8 mouse cellular contexts compared by ENCODE assay signal in the genomic region with DNA sequence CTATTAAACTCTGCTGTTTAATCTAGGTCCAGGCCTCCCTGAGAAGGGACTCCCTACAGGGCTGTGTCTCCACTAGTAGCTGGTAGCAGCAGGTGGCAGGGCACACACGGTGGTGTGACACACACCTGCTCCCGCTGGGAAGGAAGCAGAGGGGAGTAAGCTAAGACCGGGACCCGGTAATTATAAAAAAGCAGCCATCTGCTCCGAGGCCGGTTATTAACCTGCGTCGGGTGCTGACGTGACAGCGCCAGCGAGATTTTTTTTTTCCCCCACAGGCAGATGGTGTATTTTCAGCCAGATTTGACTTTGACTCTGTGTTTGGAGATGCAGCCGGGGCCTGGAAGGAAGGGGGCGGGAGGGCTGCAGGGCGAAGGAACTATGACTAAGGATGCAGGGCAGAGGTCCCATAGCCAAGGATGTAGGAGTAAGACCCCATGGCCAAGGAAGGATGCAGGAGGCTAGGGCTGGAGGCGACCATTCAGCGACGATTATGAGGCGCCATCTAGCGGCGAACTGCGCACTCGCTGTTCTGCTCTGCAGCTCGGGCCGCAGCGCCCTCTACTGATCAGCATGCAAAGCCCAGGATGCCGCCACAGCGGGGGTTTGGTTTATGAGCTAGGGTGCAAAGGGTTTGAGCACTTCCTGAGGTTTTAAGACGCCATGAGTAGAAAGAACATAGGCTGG. TPM values are rescaled to one million over a fixed set of nuclear protein-coding genes. Genes with fewer than 3 reads are reported as not detected.
DNase-seq lines count a peak whose midpoint lies in the region; ATAC-seq and TF ChIP-seq lines count a peak whose summit lies in the region.

No protein-coding gene starts in this region.

- peak overlapping the region; percentile 17 for H3K4me3 ChIP-seq in bone marrow, adult 2 months (replicated peaks; ENCODE audit: control insufficient read depth, low read depth, low read length)
- peak overlapping the region; percentile 21 for H3K4me3 ChIP-seq in embryonic facial prominence, embryonic 14.5 days (ENCODE audit: low read depth, low read length)
- peak overlapping the region; percentile 41; the same call in 1 of the 2 replicates for H3K4me3 ChIP-seq in heart, embryonic 10.5 days
- peak overlapping the region; percentile 14 for H3K4me3 ChIP-seq in kidney, embryonic 14.5 days (ENCODE audit: low read length)
- H3K4me3 ChIP-seq in limb, embryonic 14.5 days (replicated peaks; ENCODE audit: low read length) = peak overlapping the region; percentile 21
- peak overlapping the region; percentile 40 for H3K4me3 ChIP-seq in midbrain, embryonic 16.5 days (ENCODE audit: low read depth, low read length)
- H3K4me3 ChIP-seq in spleen, adult 2 months (ENCODE audit: extremely low read depth, insufficient read depth, insufficient read length) = no peak overlapping the region

- 0 out of 2 replicates have a peak, but pooled peaks cover 3% of the 10 kb centered on the region for H3K36me3 ChIP-seq in embryonic facial prominence, embryonic 14.5 days (ENCODE audit: control insufficient read depth, insufficient read depth, low read length)
- no peaks in the 10 kb centered on the region for H3K36me3 ChIP-seq in heart, embryonic 10.5 days
- no peaks in the 10 kb centered on the region for H3K36me3 ChIP-seq in kidney, embryonic 14.5 days (ENCODE audit: control insufficient read depth, insufficient read depth, low read length)
- no peaks in the 10 kb centered on the region for H3K36me3 ChIP-seq in limb, embryonic 14.5 days (ENCODE audit: control insufficient read depth, insufficient read depth, low read length)
- peaks cover 5% of the 10 kb centered on the region; the same call in 1 of the 2 replicates for H3K36me3 ChIP-seq in midbrain, embryonic 16.5 days (ENCODE audit: control insufficient read depth, insufficient read depth, low read length)
- H3K36me3 ChIP-seq in spleen, adult 2 months (ENCODE audit: control insufficient read depth, insufficient read depth, low read length) = peaks cover 5% of the 10 kb centered on the region; the same call in 1 of the 2 replicates

- H3K27ac ChIP-seq in bone marrow, adult 2 months (ENCODE audit: control insufficient read depth, insufficient read depth, low read depth, low read length, poor library complexity) = peak overlapping the region; percentile 74; the same call in 1 of the 2 replicates
- H3K27ac ChIP-seq in embryonic facial prominence, embryonic 14.5 days (replicated peaks; ENCODE audit: low read depth, low read length) = no peak overlapping the region
- H3K27ac ChIP-seq in heart, embryonic 10.5 days = no peak overlapping the region
- H3K27ac ChIP-seq in kidney, embryonic 14.5 days (ENCODE audit: low read depth, low read length) = no peak overlapping the region
- no peak overlapping the region for H3K27ac ChIP-seq in limb, embryonic 14.5 days (replicated peaks; ENCODE audit: low read depth, low read length)
- peak overlapping the region; percentile 59 for H3K27ac ChIP-seq in midbrain, embryonic 16.5 days (ENCODE audit: low read length)
- H3K27ac ChIP-seq in spleen, adult 2 months (ENCODE audit: insufficient read depth, low read length) = no peak overlapping the region

- no peaks in the 10 kb centered on the region for H3K27me3 ChIP-seq in embryonic facial prominence, embryonic 14.5 days (replicated peaks; ENCODE audit: control insufficient read depth, insufficient read depth, low read length)
- no peaks in the 10 kb centered on the region for H3K27me3 ChIP-seq in heart, embryonic 10.5 days (ENCODE audit: insufficient read depth, poor library complexity, severe bottlenecking)
- H3K27me3 ChIP-seq in kidney, embryonic 14.5 days (ENCODE audit: control insufficient read depth, insufficient read depth, low read length) = no peaks in the 10 kb centered on the region
- H3K27me3 ChIP-seq in limb, embryonic 14.5 days (ENCODE audit: control insufficient read depth, insufficient read depth, low read length) = no peaks in the 10 kb centered on the region
- no peaks in the 10 kb centered on the region for H3K27me3 ChIP-seq in midbrain, embryonic 16.5 days (ENCODE audit: control insufficient read depth, insufficient read depth, low read depth, low read length)
- no peaks in the 10 kb centered on the region for H3K27me3 ChIP-seq in spleen, adult 2 months (ENCODE audit: control insufficient read depth, insufficient read depth, low read length)

- TF ChIP-seq CTCF in bone marrow, adult 2 months (IDR thresholded peaks at IDR 0.05; ENCODE audit: control insufficient read depth, insufficient read depth, low read length) = peak; percentile 100
- peak; percentile 100 for TF ChIP-seq CTCF in spleen, adult 2 months (IDR thresholded peaks at IDR 0.05; ENCODE audit: extremely low read depth, insufficient read depth, insufficient read length, insufficient replicate concordance)

- H3K4me2 ChIP-seq in embryonic facial prominence, embryonic 14.5 days (ENCODE audit: low read depth, low read length) = peak overlapping the region; percentile 53
- peak overlapping the region; percentile 44 for H3K4me2 ChIP-seq in kidney, embryonic 14.5 days (replicated peaks; ENCODE audit: low read depth, low read length)
- H3K4me2 ChIP-seq in limb, embryonic 14.5 days (replicated peaks; ENCODE audit: low read depth, low read length, severe bottlenecking) = peak overlapping the region; percentile 49
- H3K4me2 ChIP-seq in midbrain, embryonic 16.5 days (ENCODE audit: low read length) = peak overlapping the region; percentile 61

- peak; percentile 92 for ATAC-seq in embryonic facial prominence, embryonic 14.5 days (ENCODE audit: low read depth)
- peak; percentile 89 for ATAC-seq in kidney, embryonic 14.5 days (ENCODE audit: low FRiP score, low TSS enrichment)
- peak; percentile 89 for ATAC-seq in limb, embryonic 14.5 days (ENCODE audit: low FRiP score, low read depth)
- ATAC-seq in midbrain, embryonic 16.5 days = peak; percentile 92

- H3K9me3 ChIP-seq in embryonic facial prominence, embryonic 14.5 days (ENCODE audit: control insufficient read depth, low read length) = peaks cover 6% of the 10 kb centered on the region; the same call in 1 of the 2 replicates
- no peaks in the 10 kb centered on the region for H3K9me3 ChIP-seq in heart, embryonic 10.5 days
- peaks cover 5% of the 10 kb centered on the region; the same call in 1 of the 2 replicates for H3K9me3 ChIP-seq in kidney, embryonic 14.5 days (ENCODE audit: control insufficient read depth, low read length)
- H3K9me3 ChIP-seq in limb, embryonic 14.5 days (ENCODE audit: control insufficient read depth, low read length) = no peaks in the 10 kb centered on the region; the same call in 1 of the 2 replicates
- no peaks in the 10 kb centered on the region for H3K9me3 ChIP-seq in midbrain, embryonic 16.5 days (replicated peaks; ENCODE audit: control insufficient read depth, low read length, poor library complexity, severe bottlenecking)

- peak; percentile 92 for DNase-seq in A20 (ENCODE audit: low read depth, low spot score)
- DNase-seq in embryonic facial prominence, embryonic 14.5 days (ENCODE audit: low spot score) = peak; percentile 79
- DNase-seq in heart, embryonic 10.5 days (ENCODE audit: low spot score) = peak; percentile 92
- peak; percentile 84 for DNase-seq in limb, embryonic 14.5 days (ENCODE audit: low spot score)
- peak; percentile 64 to 82 for DNase-seq in spleen, adult 2 months (ENCODE audit: low read depth in 1 of 2, low spot score in 2 of 2)

- H3K4me1 ChIP-seq in bone marrow, adult 2 months (ENCODE audit: control insufficient read depth, insufficient read depth, low read length) = peaks cover 2% of the 10 kb centered on the region; the same call in 1 of the 2 replicates
- H3K4me1 ChIP-seq in embryonic facial prominence, embryonic 14.5 days (ENCODE audit: control insufficient read depth, insufficient read depth, low read length) = no peaks in the 10 kb centered on the region
- H3K4me1 ChIP-seq in heart, embryonic 10.5 days = peaks cover 7% of the 10 kb centered on the region; the same call in 1 of the 2 replicates
- 0 out of 2 replicates have a peak, but pooled peaks cover 5% of the 10 kb centered on the region for H3K4me1 ChIP-seq in kidney, embryonic 14.5 days (ENCODE audit: control insufficient read depth, insufficient read depth, low read length)
- H3K4me1 ChIP-seq in limb, embryonic 14.5 days (ENCODE audit: control insufficient read depth, insufficient read depth, low read length) = no peaks in the 10 kb centered on the region
- 0 out of 2 replicates have a peak, but pooled peaks cover 4% of the 10 kb centered on the region for H3K4me1 ChIP-seq in midbrain, embryonic 16.5 days (ENCODE audit: control insufficient read depth, insufficient read depth, low read length)
- no peaks in the 10 kb centered on the region for H3K4me1 ChIP-seq in spleen, adult 2 months (ENCODE audit: control insufficient read depth, insufficient read depth, insufficient read length)

- peak overlapping the region; percentile 32; the same call in 1 of the 2 replicates for H3K9ac ChIP-seq in embryonic facial prominence, embryonic 14.5 days (ENCODE audit: low read depth, low read length)
- peak overlapping the region; percentile 23; the same call in 1 of the 2 replicates for H3K9ac ChIP-seq in kidney, embryonic 14.5 days (ENCODE audit: low read depth, low read length)
- H3K9ac ChIP-seq in limb, embryonic 14.5 days (ENCODE audit: low read depth, low read length, severe bottlenecking) = 0 out of 2 replicates have a peak overlapping the region, but pooled peaks have one; percentile 1
- H3K9ac ChIP-seq in midbrain, embryonic 16.5 days (ENCODE audit: low read depth, low read length) = peak overlapping the region; percentile 56

- 2% methylated on average over 28 of the region's 28 CpGs for WGBS in bone marrow, adult 2 months
- 2% methylated on average over 28 of the region's 28 CpGs for WGBS in embryonic facial prominence, embryonic 14.5 days
- 6% methylated on average over 28 of the region's 28 CpGs for WGBS in heart, embryonic 10.5 days
- 6% methylated on average over 28 of the region's 28 CpGs for WGBS in kidney, embryonic 14.5 days
- WGBS in limb, embryonic 14.5 days = 2% methylated on average over 27 of the region's 28 CpGs
- 2% methylated on average over 28 of the region's 28 CpGs for WGBS in midbrain, embryonic 16.5 days
- 3% methylated on average over 28 of the region's 28 CpGs for WGBS in spleen, adult 2 months

- no peak for TF ChIP-seq POLR2A in bone marrow, adult 2 months (IDR thresholded peaks at IDR 0.05; ENCODE audit: borderline replicate concordance, control insufficient read depth, low read depth, low read length)
- TF ChIP-seq POLR2A in limb, embryonic 14.5 days (IDR thresholded peaks at IDR 0.05; ENCODE audit: borderline replicate concordance, extremely low read depth, insufficient read depth, insufficient read length) = no peak
- TF ChIP-seq POLR2A in spleen, adult 2 months (IDR thresholded peaks at IDR 0.05; ENCODE audit: low read depth, low read length) = no peak

RNA-seq across cellular contexts. Expression of gene 1600014C10Rik, which starts 17.7 kb away (rescaled TPM):
- 15.1 and 22.2 TPM in 2 replicates for polyA plus RNA-seq in bone marrow, adult 2 months (2011; ENCODE audit: insufficient read depth, insufficient read length, low replicate concordance, missing spikeins)
- polyA plus RNA-seq in embryonic facial prominence, embryonic 14.5 days (2014; fragmentation: Nextera tagmentation; extraction: Ambion mirVana) = 15.6 and 17.5 TPM in 2 replicates
- polyA plus RNA-seq in heart, embryonic 10.5 days (2016; fragmentation: Nextera tagmentation; extraction: Ambion mirVana) = 14.4 and 14.8 TPM in 2 replicates
- 12.0 and 16.6 TPM in 2 replicates for polyA plus RNA-seq in kidney, embryonic 14.5 days (2014; fragmentation: Nextera tagmentation; extraction: Ambion mirVana)
- 11.4 and 12.4 TPM in 2 replicates for polyA plus RNA-seq in limb, embryonic 14.5 days (2012; rRNA removed)
- polyA plus RNA-seq in limb, embryonic 14.5 days (2014; fragmentation: Nextera tagmentation; extraction: Ambion mirVana) = 15.8 and 17.6 TPM in 2 replicates
- polyA plus RNA-seq in midbrain, embryonic 16.5 days (2015; fragmentation: Nextera tagmentation; extraction: Ambion mirVana) = 33.4 and 36.2 TPM in 2 replicates
- 14.1 and 19.5 TPM in 2 replicates for polyA plus RNA-seq in spleen, adult 2 months (2012; rRNA removed)

RNA-seq across cellular contexts. Expression of gene Plekhf1, which starts 27.1 kb away (rescaled TPM):
- polyA plus RNA-seq in bone marrow, adult 2 months (2011; ENCODE audit: insufficient read depth, insufficient read length, low replicate concordance, missing spikeins) = 0.61 and 1.1 TPM in 2 replicates
- polyA plus RNA-seq in embryonic facial prominence, embryonic 14.5 days (2014; fragmentation: Nextera tagmentation; extraction: Ambion mirVana) = 4.5 and 5.1 TPM in 2 replicates
- 1.7 and 2.2 TPM in 2 replicates for polyA plus RNA-seq in heart, embryonic 10.5 days (2016; fragmentation: Nextera tagmentation; extraction: Ambion mirVana)
- polyA plus RNA-seq in kidney, embryonic 14.5 days (2014; fragmentation: Nextera tagmentation; extraction: Ambion mirVana) = 3.8 and 4.9 TPM in 2 replicates
- 3.4 and 3.8 TPM in 2 replicates for polyA plus RNA-seq in limb, embryonic 14.5 days (2012; rRNA removed)
- polyA plus RNA-seq in limb, embryonic 14.5 days (2014; fragmentation: Nextera tagmentation; extraction: Ambion mirVana) = 3.8 and 4.2 TPM in 2 replicates
- polyA plus RNA-seq in midbrain, embryonic 16.5 days (2015; fragmentation: Nextera tagmentation; extraction: Ambion mirVana) = 0.26 and 0.49 TPM in 2 replicates
- 1.6 TPM in 2 replicates for polyA plus RNA-seq in spleen, adult 2 months (2012; rRNA removed)

Comparison
In these comparisons a context has a peak if more than half of its experiments do, and no peak if none do; other contexts are left out.
1. H3K27ac ChIP-seq: peak in bone marrow, adult 2 months (single experiment) and midbrain, embryonic 16.5 days (single experiment); none in embryonic facial prominence, embryonic 14.5 days (single experiment), heart, embryonic 10.5 days (single experiment), kidney, embryonic 14.5 days (single experiment), limb, embryonic 14.5 days (single experiment) and spleen, adult 2 months (single experiment).
2. H3K9ac ChIP-seq: peak in every context shown above with its lines; median percentile 56 in midbrain, embryonic 16.5 days; 32 in embryonic facial prominence, embryonic 14.5 days; 23 in kidney, embryonic 14.5 days; 1 in limb, embryonic 14.5 days.
3. Peak in every context shown above with its lines, with median percentiles within 50 percentile points of each other: DNase-seq, ATAC-seq and H3K4me2 ChIP-seq.